Mouse (Mus musculus) urinary bladder, postnatal 10 days (tissue): ENCODE measurements around the gene March6.

Experiments used
- DNase-seq: peaks from one replicate; pipeline ENCODE4 v3.0.0; 2022; ENCODE audit warnings: low spot score

March6 gene

GRCm38 (mm10) chr15:31530659-31531445 lies at the start of gene March6:
TSS of gene March6 (minus strand) at chr15:31531053.
- DNase-seq, result peak; percentile 55

- DNase-seq, result no peak
Observed at GRCm38 (mm10) chr15:31576076-31576475, 45.2 kb upstream of the March6 start.

GRCm38 (mm10) chr15:31573692-31574091 lies 42.8 kb upstream of the March6 start:
- no peak for DNase-seq

- DNase-seq, result no peak
Observed at GRCm38 (mm10) chr15:31573287-31573686, 42.4 kb upstream of the March6 start.

- DNase-seq, result no peak
Observed at GRCm38 (mm10) chr15:31571906-31572722, 41.3 kb upstream of the March6 start.

GRCm38 (mm10) chr15:31570959-31571358 lies 40.1 kb upstream of the March6 start:
- no peak for DNase-seq

GRCm38 (mm10) chr15:31569325-31570022 lies 38.6 kb upstream of the March6 start:
- peak; percentile 36 for DNase-seq

GRCm38 (mm10) chr15:31568581-31568996 lies 37.7 kb upstream of the March6 start:
- DNase-seq, result no peak

GRCm38 (mm10) chr15:31567431-31567830 lies 36.6 kb upstream of the March6 start:
- no peak for DNase-seq

GRCm38 (mm10) chr15:31565786-31566185 lies 34.9 kb upstream of the March6 start:
- no peak for DNase-seq

GRCm38 (mm10) chr15:31565184-31565583 lies 34.3 kb upstream of the March6 start, which contains the start of gene Cmbl:
TSS of gene Cmbl (plus strand) at chr15:31565389.
- no peak for DNase-seq

GRCm38 (mm10) chr15:31563577-31564546 lies 33.0 kb upstream of the March6 start:
- DNase-seq, result no peak

- no peak for DNase-seq
Observed at GRCm38 (mm10) chr15:31562847-31563246, 32.0 kb upstream of the March6 start.

GRCm38 (mm10) chr15:31561976-31562375 lies 31.1 kb upstream of the March6 start:
- DNase-seq, result no peak

GRCm38 (mm10) chr15:31561390-31561789 lies 30.5 kb upstream of the March6 start:
- no peak for DNase-seq

- no peak for DNase-seq
Observed at GRCm38 (mm10) chr15:31554855-31555254, 24.0 kb upstream of the March6 start.

- DNase-seq, result no peak
Observed at GRCm38 (mm10) chr15:31550381-31550780, 19.5 kb upstream of the March6 start.

GRCm38 (mm10) chr15:31547421-31547820 lies 16.6 kb upstream of the March6 start:
- no peak for DNase-seq

GRCm38 (mm10) chr15:31546291-31546690 lies 15.4 kb upstream of the March6 start:
- no peak for DNase-seq

- no peak for DNase-seq
Observed at GRCm38 (mm10) chr15:31545058-31545457, 14.2 kb upstream of the March6 start.

- no peak for DNase-seq
Observed at GRCm38 (mm10) chr15:31543246-31543645, 12.4 kb upstream of the March6 start.
